Mouse (Mus musculus): Measurements from ENCODE around the gene Lepr.

DNA sequence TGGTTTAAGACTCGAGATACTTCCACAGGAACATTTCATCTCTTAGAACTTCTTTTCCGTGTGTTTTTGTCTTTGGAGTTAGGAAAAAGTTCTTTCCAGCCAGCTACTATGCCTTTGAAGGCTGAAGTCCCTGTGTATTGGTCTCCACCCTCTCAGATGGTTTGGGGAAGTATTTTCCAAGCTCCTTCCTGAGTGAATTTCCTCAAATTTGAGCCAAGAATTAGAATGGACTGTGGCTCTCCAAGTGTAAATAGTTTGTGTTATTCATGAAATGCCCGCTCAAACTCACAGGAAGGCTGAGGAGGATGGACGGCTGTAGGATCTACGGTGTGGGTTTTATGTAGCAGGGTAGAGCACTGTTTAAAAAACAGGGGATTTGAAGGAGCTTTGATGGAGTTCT is 27.6 kb upstream of the Lepr start:
- no peak for TF ChIP-seq CTCF (IDR thresholded peaks at IDR 0.05 in 2 of 3, conservative IDR thresholded peaks at IDR 0.05 in 1 of 3; ENCODE audit: control insufficient read depth in 1 of 3, insufficient read depth in 1 of 3, low read depth in 2 of 3, low read length in 3 of 3, poor library complexity in 1 of 3, severe bottlenecking in 1 of 3)
- no peak for TF ChIP-seq ETS1 (IDR thresholded peaks at IDR 0.05; ENCODE audit: low read depth, low read length)
- no peak for TF ChIP-seq GATA1 (IDR thresholded peaks at IDR 0.05; ENCODE audit: low read depth, low read length)
- TF ChIP-seq POLR2A (IDR thresholded peaks at IDR 0.05; ENCODE audit: control insufficient read depth in 1 of 2, insufficient read depth in 1 of 2, low read depth in 1 of 2, low read length in 2 of 2, poor library complexity in 1 of 2): no peak
- TF ChIP-seq BHLHE40 (IDR thresholded peaks at IDR 0.05; ENCODE audit: borderline replicate concordance, low read depth, low read length): no peak
- TF ChIP-seq HCFC1 (IDR thresholded peaks at IDR 0.05; ENCODE audit: low read depth, low read length): no peak

Measured in MEL (cell line).